8 mouse cellular contexts compared by ENCODE assay signal in genomic region chr17:63285265-63285939, GRCm38 (mm10).
DNase-seq lines count a peak whose midpoint lies in the region; ATAC-seq and TF ChIP-seq lines count a peak whose summit lies in the region.

No protein-coding gene starts in this region.

- DNase-seq in CH12.LX (ENCODE audit: extremely low read depth), result peak; percentile 15
- DNase-seq in adrenal gland, postnatal 14 days, result peak; percentile 52
- DNase-seq in frontal cortex, postnatal 14 days (ENCODE audit: low spot score in 2 of 2), result peak; percentile 61 to 77
- DNase-seq in kidney, postnatal 10 days, result peak; percentile 36
- peak; percentile 76 for DNase-seq in lung, embryonic 14.5 days
- DNase-seq in right cerebral cortex, postnatal 10 days (ENCODE audit: low spot score in 2 of 2), result peak; percentile 89 to 93
- DNase-seq in spleen, postnatal 36 days (ENCODE audit: low spot score in 2 of 2), result no peak

- TF ChIP-seq EP300 in CH12.LX (IDR thresholded peaks at IDR 0.05; ENCODE audit: low read length), result 0 out of 2 replicates have a peak, but pooled peaks have one; percentile 44

- H3K4me2 ChIP-seq in CH12.LX (ENCODE audit: insufficient read depth, low read depth, poor library complexity, severe bottlenecking), result no peak overlapping the region
- H3K4me2 ChIP-seq in lung, embryonic 14.5 days, result no peak overlapping the region

- TF ChIP-seq POLR2A in CH12.LX (IDR thresholded peaks at IDR 0.05; ENCODE audit: low read depth, low read length), result no peak

- H3K79me2 ChIP-seq in CH12.LX (replicated peaks; ENCODE audit: control insufficient read depth, extremely low read depth, insufficient read depth, poor library complexity, severe bottlenecking), result no peaks in the 10 kb centered on the region

- no peaks in the 10 kb centered on the region for H3K9me3 ChIP-seq in CH12.LX (replicated peaks; ENCODE audit: low read length)
- H3K9me3 ChIP-seq in lung, embryonic 14.5 days (ENCODE audit: low read depth, low read length), result no peaks in the 10 kb centered on the region

- no peak for TF ChIP-seq CTCF in CH12.LX (conservative IDR thresholded peaks at IDR 0.05 in 1 of 2, IDR thresholded peaks at IDR 0.05 in 1 of 2; ENCODE audit: low read depth in 2 of 2, low read length in 2 of 2)
- TF ChIP-seq CTCF in lung, embryonic 14.5 days (IDR thresholded peaks at IDR 0.05; ENCODE audit: low read depth), result no peak

- ATAC-seq in lung, embryonic 14.5 days (ENCODE audit: insufficient read depth), result peak; percentile 76
- ATAC-seq in activated CD4-positive, CD25-positive, alpha-beta regulatory T cell, adult 4 months, result no peak

- in situ Hi-C loops in CH12.LX (cut with MboI; ENCODE audit: low pct_ligation_motif_present, low pct_unique_long_range_greater_than_20kb, low sequenced_read_pairs), result no loop called here

- no peak overlapping the region for H3K4me3 ChIP-seq in CH12.LX (replicated peaks in 1 of 3; ENCODE audit: low read depth in 2 of 3, low read length in 2 of 3, poor library complexity in 1 of 3)
- H3K4me3 ChIP-seq in lung, embryonic 14.5 days (ENCODE audit: low read depth, low read length), result no peak overlapping the region

- no peaks in the 10 kb centered on the region for H3K36me3 ChIP-seq in CH12.LX (replicated peaks in 1 of 2; ENCODE audit: control insufficient read depth in 1 of 2, insufficient read depth in 1 of 2, low read length in 1 of 2)
- H3K36me3 ChIP-seq in lung, embryonic 14.5 days (ENCODE audit: insufficient read depth), result no peaks in the 10 kb centered on the region

- no peaks in the 10 kb centered on the region for H3K27me3 ChIP-seq in CH12.LX (replicated peaks)
- H3K27me3 ChIP-seq in lung, embryonic 14.5 days (ENCODE audit: insufficient read depth, low read length), result no peaks in the 10 kb centered on the region

- dilution Hi-C loops in CH12.LX (cut with MboI; ENCODE audit: extremely low pct_ligation_motif_present, extremely low pct_unique_long_range_greater_than_20kb, low sequenced_read_pairs), result no loop called here

- H3K9ac ChIP-seq in CH12.LX (ENCODE audit: insufficient read depth, low read depth), result no peak overlapping the region
- no peak overlapping the region for H3K9ac ChIP-seq in lung, embryonic 14.5 days

- 46% methylated on average over 11 of the region's 11 CpGs for WGBS in lung, embryonic 14.5 days

- peaks cover 3 to 37% of the 10 kb centered on the region in 2 experiments; a peak in 2 of 4 replicates for H3K4me1 ChIP-seq in CH12.LX (ENCODE audit: control insufficient read depth in 1 of 2, insufficient read depth in 2 of 2)
- peaks cover 27% of the 10 kb centered on the region for H3K4me1 ChIP-seq in lung, embryonic 14.5 days (ENCODE audit: insufficient read depth)

- H3K27ac ChIP-seq in CH12.LX (ENCODE audit: insufficient read depth, low read depth), result no peak overlapping the region
- peak overlapping the region; percentile 36 for H3K27ac ChIP-seq in lung, embryonic 14.5 days (ENCODE audit: low read depth)

- TF ChIP-seq RAD21 in CH12.LX (IDR thresholded peaks at IDR 0.05; ENCODE audit: low read depth, low read length), result no peak

TF ChIP-seq in CH12.LX, 34 proteins besides CTCF, POLR2A, EP300 and RAD21:
- TF ChIP-seq USF2 (conservative IDR thresholded peaks at IDR 0.05; ENCODE audit: low read depth, low read length) (no peak), JUND (conservative IDR thresholded peaks at IDR 0.05; ENCODE audit: low read depth, low read length) (no peak), CHD2 (IDR thresholded peaks at IDR 0.05; ENCODE audit: low read length) (no peak), MAFK (IDR thresholded peaks at IDR 0.05; ENCODE audit: insufficient replicate concordance, low read length) (peak; percentile 90)
TF ChIP-seq in CH12.LX: peak in this region for 1.

Comparison
In these comparisons a context has a peak if more than half of its experiments do, and no peak if none do; other contexts are left out.
1. DNase-seq: peak in CH12.LX (single experiment), adrenal gland, postnatal 14 days (single experiment), frontal cortex, postnatal 14 days (2 of 2), kidney, postnatal 10 days (single experiment), lung, embryonic 14.5 days (single experiment) and right cerebral cortex, postnatal 10 days (2 of 2); none in spleen, postnatal 36 days (0 of 2).